Mouse (Mus musculus) neural tube, embryonic 14.5 days (tissue): ENCODE data around the gene Ublcp1. TPM values are rescaled to one million over a fixed set of nuclear protein-coding genes. Genes with fewer than 3 reads are reported as not detected.

Source experiments
- ATAC-seq: fragments of 200-750 bp; cut with Nextera tagmentation; 2 replicates; pipeline ENCODE4 v1.8.0; 2017; ENCODE audit warnings: low read depth, mild to moderate bottlenecking, moderate TSS enrichment, moderate library complexity
- H3K27ac ChIP-seq: fragments of 300-500 bp; sonication (generic); 2 replicates; pipeline ENCODE4 v1.5.1; 2014; ENCODE audit warnings: low read depth, mild to moderate bottlenecking, control low read depth, low read length, moderate library complexity, mixed read lengths
- H3K27me3 ChIP-seq: fragments of 300-500 bp; sonication (generic); 2 replicates; pipeline ENCODE4 v1.6.1; 2014; ENCODE audit warnings: low read length; ENCODE audit not compliant: control insufficient read depth, insufficient read depth
- H3K36me3 ChIP-seq: fragments of 300-500 bp; sonication (generic); 2 replicates; pipeline ENCODE4 v1.6.1; 2014; ENCODE audit warnings: low read length, mixed read lengths; ENCODE audit not compliant: control insufficient read depth, insufficient read depth
- H3K4me1 ChIP-seq: fragments of 300-500 bp; sonication (generic); 2 replicates; pipeline ENCODE4 v1.6.1; 2014; ENCODE audit warnings: low read length; ENCODE audit not compliant: control insufficient read depth, insufficient read depth
- H3K4me2 ChIP-seq: fragments of 300-500 bp; sonication (generic); 2 replicates; pipeline ENCODE4 v1.6.1; 2014; ENCODE audit warnings: mild to moderate bottlenecking, low read depth, low read length, control low read depth
- H3K4me3 ChIP-seq: fragments of 300-500 bp; sonication (generic); 2 replicates; pipeline ENCODE4 v1.5.1; 2014; ENCODE audit warnings: low read depth, low read length, control low read depth, mixed read lengths
- H3K9ac ChIP-seq: fragments of 300-500 bp; sonication (generic); replicated peaks from 2 replicates; pipeline ENCODE4 v1.6.1; 2014; ENCODE audit warnings: low read depth, mild to moderate bottlenecking, control low read depth, low read length, mixed read lengths
- H3K9me3 ChIP-seq: fragments of 300-500 bp; sonication (generic); 2 replicates; pipeline ENCODE4 v1.6.1; 2016; ENCODE audit warnings: low read length; ENCODE audit not compliant: control insufficient read depth
- WGBS: fragments of 180-500 bp; shearing (Covaris S2); extraction: QIAGEN DNeasy Blood & Tissue Kit; methylation state at CpG from one replicate; pipeline ENCODE4 v1.1.7; 2014; 5-methylcytosine and 5-hydroxymethylcytosine counted together
- polyA plus RNA-seq: library from polyadenylated mRNA; unstranded; fragments of >200 nt; fragmentation: Nextera tagmentation; extraction: Ambion mirVana; gene quantifications from 2 replicates; pipeline ENCODE4 v1.2.1, GENCODE M21; 2014

Ublcp1 gene
- polyA plus RNA-seq = 66.2 and 73.9 TPM in 2 replicates

- Histone ChIP-seq H3K27me3 (no peaks in the 10 kb centered on the region), H3K9me3 (no peaks in the 10 kb centered on the region), H3K9ac (peak within 1 kb of the TSS; percentile 87), H3K27ac (peak within 1 kb of the TSS; percentile 81), H3K36me3 (no peaks in the 10 kb centered on the region), H3K4me2 (peak within 1 kb of the TSS; percentile 97), H3K4me1 (peaks cover 14% of the 10 kb centered on the region), H3K4me3 (peak within 1 kb of the TSS; percentile 96)
- under 1% methylated on average over 54 of the region's 54 CpGs for WGBS
- ATAC-seq = peak; percentile 96
Measured at GRCm38 (mm10) chr11:44470432-44471336, at the start of gene Ublcp1. Gene Ublcp1, minus strand, starts transcription at chr11:44470498.

GRCm38 (mm10) chr11:44519096-44519949 lies 49.0 kb upstream of the Ublcp1 start:
- Histone ChIP-seq H3K9me3 (no peaks in the 10 kb centered on the region), H3K9ac (peak overlapping the region; percentile 92), H3K4me2 (peak overlapping the region; percentile 71), H3K36me3 (no peaks in the 10 kb centered on the region), H3K27me3 (no peaks in the 10 kb centered on the region), H3K27ac (peak overlapping the region; percentile 92), H3K4me1 (peaks cover 15% of the 10 kb centered on the region), H3K4me3 (peak overlapping the region; percentile 90)
- peak; percentile 57 for ATAC-seq
- 0% methylated on average over 25 of the region's 61 CpGs for WGBS

- ATAC-seq = peak; percentile 90
- peaks cover 15% of the 10 kb centered on the region for H3K4me1 ChIP-seq
Measured at GRCm38 (mm10) chr11:44518281-44519095, 48.2 kb upstream of the Ublcp1 start, which contains the start of gene Rnf145. Gene Rnf145, plus strand, starts transcription at chr11:44518964.

GRCm38 (mm10) chr11:44517561-44518280 lies 47.4 kb upstream of the Ublcp1 start:
- H3K9ac ChIP-seq = no peak overlapping the region
- H3K36me3 ChIP-seq = no peaks in the 10 kb centered on the region
- peak overlapping the region; percentile 90 for H3K4me3 ChIP-seq
- peak; percentile 1; the same call in 1 of the 2 replicates for ATAC-seq
- H3K27me3 ChIP-seq = no peaks in the 10 kb centered on the region
- H3K9me3 ChIP-seq = no peaks in the 10 kb centered on the region
- 0 out of 2 replicates have a peak overlapping the region, but pooled peaks have one; percentile 92 for H3K27ac ChIP-seq
- H3K4me1 ChIP-seq = peaks cover 12% of the 10 kb centered on the region
- WGBS = 45% methylated on average over 6 of the region's 6 CpGs
- peak overlapping the region; percentile 71 for H3K4me2 ChIP-seq

More at GRCm38 (mm10) chr11:44518281-44519095, 48.2 kb upstream of the Ublcp1 start, which contains the start of gene Rnf145:
- H3K4me3 ChIP-seq = peak within 1 kb of the TSS; percentile 90
- H3K4me2 ChIP-seq = peak within 1 kb of the TSS; percentile 71
- H3K27me3 ChIP-seq = no peaks in the 10 kb centered on the region
- H3K9me3 ChIP-seq = no peaks in the 10 kb centered on the region
- peak within 1 kb of the TSS; percentile 92 for H3K27ac ChIP-seq
- whole genome bisulfite sequencing = under 1% methylated on average over 64 of the region's 70 CpGs
- peak within 1 kb of the TSS; percentile 92 for H3K9ac ChIP-seq
- no peaks in the 10 kb centered on the region for H3K36me3 ChIP-seq

- Histone ChIP-seq H3K9me3 (no peaks in the 10 kb centered on the region), H3K36me3 (no peaks in the 10 kb centered on the region), H3K4me1 (peaks cover 6% of the 10 kb centered on the region), H3K27ac (no peak overlapping the region), H3K27me3 (no peaks in the 10 kb centered on the region), H3K9ac (no peak overlapping the region), H3K4me2 (no peak overlapping the region), H3K4me3 (no peak overlapping the region)
- WGBS = 50% methylated on average over 1 of the region's 1 CpGs
- ATAC-seq = no peak
Measured at GRCm38 (mm10) chr11:44516362-44516761, 46.1 kb upstream of the Ublcp1 start.

- no peak overlapping the region for H3K9ac ChIP-seq
- no peak overlapping the region for H3K4me3 ChIP-seq
- H3K27ac ChIP-seq = no peak overlapping the region
- H3K4me2 ChIP-seq = no peak overlapping the region
- H3K27me3 ChIP-seq = no peaks in the 10 kb centered on the region
- no peaks in the 10 kb centered on the region for H3K4me1 ChIP-seq
- no peaks in the 10 kb centered on the region for H3K36me3 ChIP-seq
- H3K9me3 ChIP-seq = no peaks in the 10 kb centered on the region
- no peak for ATAC-seq
- WGBS = 63% methylated on average over 2 of the region's 2 CpGs
Measured at GRCm38 (mm10) chr11:44514666-44515065, 44.4 kb upstream of the Ublcp1 start.

GRCm38 (mm10) chr11:44513026-44513422 lies 42.7 kb upstream of the Ublcp1 start:
- no peak for ATAC-seq
- H3K9ac ChIP-seq = no peak overlapping the region
- H3K4me1 ChIP-seq = no peaks in the 10 kb centered on the region
- WGBS = 55% methylated on average over 2 of the region's 2 CpGs
- H3K27ac ChIP-seq = no peak overlapping the region
- H3K27me3 ChIP-seq = no peaks in the 10 kb centered on the region
- H3K9me3 ChIP-seq = no peaks in the 10 kb centered on the region
- H3K4me3 ChIP-seq = no peak overlapping the region
- no peaks in the 10 kb centered on the region for H3K36me3 ChIP-seq
- no peak overlapping the region for H3K4me2 ChIP-seq
